Mouse (Mus musculus) embryo, embryonic 11 days (tissue): Measurements from ENCODE around the gene Ints13.
A peak's percentile ranks its signal among the peaks of the same experiment; 100 is the strongest.

Experiments
- DNase-seq: peaks from one replicate; pipeline ENCODE4 v3.0.0-alpha.2; 2015

The Ints13 gene

GRCm38 (mm10) chr6:146538661-146539060 lies 39.0 kb downstream of the Ints13 start:
- DNase-seq: no peak

GRCm38 (mm10) chr6:146538071-146538470 lies 39.6 kb downstream of the Ints13 start:
- DNase-seq: no peak

- DNase-seq: peak; percentile 10
Observed at GRCm38 (mm10) chr6:146537111-146537510, 40.5 kb downstream of the Ints13 start.

- no peak for DNase-seq
Observed at GRCm38 (mm10) chr6:146535501-146535900, 42.1 kb downstream of the Ints13 start.

- no peak for DNase-seq
Observed at GRCm38 (mm10) chr6:146533146-146533545, 44.5 kb downstream of the Ints13 start.

- peak; percentile 68 for DNase-seq
Observed at GRCm38 (mm10) chr6:146530769-146531168, 46.9 kb downstream of the Ints13 start.

GRCm38 (mm10) chr6:146530363-146530762 lies 47.3 kb downstream of the Ints13 start:
- DNase-seq: no peak

- no peak for DNase-seq
Observed at GRCm38 (mm10) chr6:146527537-146527936, 50.1 kb downstream of the Ints13 start.

GRCm38 (mm10) chr6:146525500-146525899 lies 52.1 kb downstream of the Ints13 start:
- no peak for DNase-seq

GRCm38 (mm10) chr6:146521456-146522245 lies 56.0 kb downstream of the Ints13 start:
- DNase-seq: no peak

- DNase-seq: no peak
Observed at GRCm38 (mm10) chr6:146519019-146519418, 58.6 kb downstream of the Ints13 start.

GRCm38 (mm10) chr6:146515936-146516335 lies 61.7 kb downstream of the Ints13 start:
- no peak for DNase-seq

- DNase-seq: no peak
Observed at GRCm38 (mm10) chr6:146514531-146514948, 63.1 kb downstream of the Ints13 start.

- no peak for DNase-seq
Observed at GRCm38 (mm10) chr6:146513899-146514298, 63.7 kb downstream of the Ints13 start.

- no peak for DNase-seq
Observed at GRCm38 (mm10) chr6:146513384-146513783, 64.3 kb downstream of the Ints13 start.

- DNase-seq: no peak
Observed at GRCm38 (mm10) chr6:146511511-146511910, 66.1 kb downstream of the Ints13 start.

- DNase-seq: no peak
Observed at GRCm38 (mm10) chr6:146509891-146510290, 67.7 kb downstream of the Ints13 start.

GRCm38 (mm10) chr6:146504459-146504858 lies 73.2 kb downstream of the Ints13 start:
- DNase-seq: no peak

- DNase-seq: no peak
Observed at GRCm38 (mm10) chr6:146502856-146503255, 74.8 kb downstream of the Ints13 start.

GRCm38 (mm10) chr6:146501866-146502804 lies 75.5 kb downstream of the Ints13 start, which contains the start of gene Itpr2:
Itpr2 (minus strand) TSS chr6:146502223.
- DNase-seq: peak; percentile 89

GRCm38 (mm10) chr6:146501316-146501865 lies 76.2 kb downstream of the Ints13 start:
- DNase-seq: peak; percentile 54

- DNase-seq: no peak
Observed at GRCm38 (mm10) chr6:146500771-146501170, 76.9 kb downstream of the Ints13 start.

- no peak for DNase-seq
Observed at GRCm38 (mm10) chr6:146500206-146500605, 77.4 kb downstream of the Ints13 start.
